Mouse (Mus musculus) megakaryocyte, embryonic 14.5 days (primary cell): ENCODE measurements at regions not wholly inside any gene's neighbourhood (a gene's known extent, or its start where the extent isn't known, plus 50 kb on each side); places are given as distances from the start of the nearest gene placed in this dataset.

Source experiments
- FLI1 ChIP-seq: IDR thresholded peaks from 2 replicates; pipeline ENCODE4 v1.6.1; 2012; ENCODE audit warnings: low read length, inconsistent platforms, mixed read lengths
- GATA1 ChIP-seq: IDR thresholded peaks from 3 replicates; pipeline ENCODE4 v1.6.1; 2012; ENCODE audit warnings: mixed read lengths, low read length, inconsistent platforms, borderline replicate concordance

- no peak for TF ChIP-seq GATA1
- TF ChIP-seq FLI1 = no peak
Measured at GRCm38 (mm10) chr12:52447482-52447881, 56.3 kb upstream of the Arhgap5 start.
